Mouse (Mus musculus): ENCODE measurements around the gene Mbtps1.

DNA sequence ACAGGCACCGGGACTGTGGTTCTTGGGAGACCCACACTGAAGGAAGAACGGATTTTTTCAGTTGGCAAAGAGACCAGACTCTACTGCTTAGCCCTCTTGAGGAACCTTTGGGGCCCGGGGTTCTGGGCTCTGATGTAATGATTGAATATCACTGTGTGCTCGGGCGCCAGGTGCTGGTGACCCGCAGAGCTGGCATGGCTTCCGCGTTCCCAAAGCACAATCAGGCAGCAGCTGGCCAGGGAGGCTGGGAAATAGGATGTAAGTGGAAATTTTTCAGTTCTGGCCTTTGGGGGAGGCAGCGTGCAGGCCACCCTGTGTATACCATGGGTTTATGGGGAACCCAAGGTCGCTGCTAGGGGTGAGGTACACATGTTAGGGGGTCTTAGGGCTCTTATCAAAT lies 91.7 kb downstream of the Mbtps1 start:
- TF ChIP-seq ZC3H11A (IDR thresholded peaks at IDR 0.05; ENCODE audit: borderline replicate concordance, low read depth, low read length) (no peak), HCFC1 (IDR thresholded peaks at IDR 0.05; ENCODE audit: borderline replicate concordance, insufficient read depth, low read length) (no peak), ZNF384 (IDR thresholded peaks at IDR 0.05; ENCODE audit: low read depth, low read length) (no peak), MAFK (IDR thresholded peaks at IDR 0.05; ENCODE audit: insufficient read depth, low read depth, low read length) (no peak)

Measured in ES-E14 (cell line).